Mouse (Mus musculus): ENCODE measurements around the gene Grik3.

Grik3 gene

GRCm38 (mm10) chr4:125490661-125491504 lies at the start of gene Grik3:
Gene Grik3, plus strand, starts transcription at chr4:125490700.
- in situ Hi-C loops (cut with MboI, MseI): loop anchor here in 1 of 2 experiments (25.0 kb wide), 1 partner anchor 504 kb away; the partner anchor contains the start of gene Rspo1

GRCm38 (mm10) chr4:125441821-125442220 lies 48.7 kb upstream of the Grik3 start:
- in situ Hi-C loops (cut with MboI, MseI): no loop called here

GRCm38 (mm10) chr4:125444366-125444765 lies 46.1 kb upstream of the Grik3 start:
- in situ Hi-C loops (cut with MboI, MseI): no loop called here

GRCm38 (mm10) chr4:125450602-125451321 lies 39.7 kb upstream of the Grik3 start:
- in situ Hi-C loops (cut with MboI, MseI): no loop called here

GRCm38 (mm10) chr4:125451821-125452220 lies 38.7 kb upstream of the Grik3 start:
- in situ Hi-C loops (cut with MboI, MseI): no loop called here

- in situ Hi-C loops (cut with MboI, MseI): no loop called here
Measured at GRCm38 (mm10) chr4:125456506-125456905, 34.0 kb upstream of the Grik3 start.

GRCm38 (mm10) chr4:125457152-125458093 lies 33.1 kb upstream of the Grik3 start:
- in situ Hi-C loops (cut with MboI, MseI): no loop called here

- in situ Hi-C loops (cut with MboI, MseI): loop anchor here in 1 of 2 experiments (10.0 kb wide), 1 partner anchor 1695 kb away; no protein-coding TSS in a partner anchor
Measured at GRCm38 (mm10) chr4:125459791-125460190, 30.7 kb upstream of the Grik3 start.

- in situ Hi-C loops (cut with MboI, MseI): loop anchor here in 1 of 2 experiments (10.0 kb wide), 1 partner anchor 1685 kb away; no protein-coding TSS in a partner anchor
Measured at GRCm38 (mm10) chr4:125469711-125470372, 20.7 kb upstream of the Grik3 start.

GRCm38 (mm10) chr4:125474903-125475302 lies 15.6 kb upstream of the Grik3 start:
- in situ Hi-C loops (cut with MboI, MseI): loop anchor here (5.0 to 25.0 kb wide), 2 partner anchors 488 to 1932 kb away; partner anchors contain the start of gene Rspo1 (in 1 of the 2)

GRCm38 (mm10) chr4:125478071-125478470 lies 12.4 kb upstream of the Grik3 start:
- in situ Hi-C loops (cut with MboI, MseI): loop anchor here (5.0 to 25.0 kb wide), 2 partner anchors 491 to 1929 kb away; partner anchors contain the start of gene Rspo1 (in 1 of the 2)

- in situ Hi-C loops (cut with MboI, MseI): loop anchor here in 1 of 2 experiments (25.0 kb wide), 1 partner anchor 494 kb away; the partner anchor contains the start of gene Rspo1
Measured at GRCm38 (mm10) chr4:125481256-125481655, 9.2 kb upstream of the Grik3 start.

- in situ Hi-C loops (cut with MboI, MseI): loop anchor here in 1 of 2 experiments (25.0 kb wide), 1 partner anchor 497 kb away; the partner anchor contains the start of gene Rspo1
Measured at GRCm38 (mm10) chr4:125484131-125484530, 6.4 kb upstream of the Grik3 start.

GRCm38 (mm10) chr4:125485416-125486239 lies 4.9 kb upstream of the Grik3 start:
- in situ Hi-C loops (cut with MboI, MseI): loop anchor here in 1 of 2 experiments (25.0 kb wide), 1 partner anchor 498 kb away; the partner anchor contains the start of gene Rspo1

GRCm38 (mm10) chr4:125486616-125487015 lies 3.9 kb upstream of the Grik3 start:
- in situ Hi-C loops (cut with MboI, MseI): loop anchor here in 1 of 2 experiments (25.0 kb wide), 1 partner anchor 499 kb away; the partner anchor contains the start of gene Rspo1

GRCm38 (mm10) chr4:125487031-125487430 lies 3.5 kb upstream of the Grik3 start:
- in situ Hi-C loops (cut with MboI, MseI): loop anchor here in 1 of 2 experiments (25.0 kb wide), 1 partner anchor 500 kb away; the partner anchor contains the start of gene Rspo1

- in situ Hi-C loops (cut with MboI, MseI): loop anchor here in 1 of 2 experiments (25.0 kb wide), 1 partner anchor 502 kb away; the partner anchor contains the start of gene Rspo1
Measured at GRCm38 (mm10) chr4:125488796-125489637, 1.5 kb upstream of the Grik3 start.

Measured in T-helper 17 cell (primary cell).